Mouse (Mus musculus): Measurements from ENCODE around the gene Nhsl1.

DNA sequence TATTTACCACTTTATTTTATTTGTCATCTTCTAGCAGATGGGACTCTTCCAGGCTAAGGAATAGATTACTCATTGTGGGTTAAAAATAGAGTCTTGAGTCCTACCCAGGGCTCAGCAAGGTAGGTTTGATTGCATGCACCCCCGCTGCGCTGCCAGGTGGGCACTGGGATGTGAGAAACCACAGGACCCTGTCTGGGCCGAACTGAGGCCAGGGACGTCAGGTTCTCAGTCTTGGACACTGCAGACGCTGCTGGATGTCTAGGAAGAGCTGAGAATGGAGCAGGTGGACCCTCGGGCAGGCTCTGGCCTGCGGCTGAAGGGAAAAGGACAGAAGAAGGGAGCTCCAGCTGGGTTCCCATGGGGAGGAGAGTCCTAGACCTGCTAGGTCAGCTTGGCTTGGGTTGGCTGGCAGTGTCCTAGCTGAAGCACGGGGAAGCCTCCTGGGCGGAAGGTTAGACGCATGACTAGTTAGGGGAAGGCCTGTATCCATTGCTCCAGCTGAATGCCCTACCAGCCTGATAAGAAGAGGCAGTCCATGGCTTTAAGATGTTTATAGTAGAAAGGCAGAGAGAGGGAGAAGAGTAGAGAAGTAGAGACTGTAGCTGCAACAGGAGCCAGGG is 136.6 kb downstream of the Nhsl1 start:
- TF ChIP-seq CTCF (IDR thresholded peaks at IDR 0.05; ENCODE audit: control insufficient read depth, insufficient read depth, insufficient replicate concordance, low read depth, low read length) (no peak), POLR2A (IDR thresholded peaks at IDR 0.05; ENCODE audit: control insufficient read depth, low read depth, low read length) (no peak)

Measured in testis, adult 2 months (tissue).